Mouse (Mus musculus): ENCODE data around the gene Gpr19.

- TF ChIP-seq POLR2A (IDR thresholded peaks at IDR 0.05; ENCODE audit: extremely low read depth, insufficient read depth, low read length) (no peak), CTCF (IDR thresholded peaks at IDR 0.05; ENCODE audit: extremely low read depth, insufficient read depth, low read length) (no peak)
Measured at GRCm38 (mm10) chr6:134928889-134929310, 30.5 kb upstream of the Gpr19 start.

All from cortical plate, adult 2 months (tissue).